Mouse (Mus musculus): ENCODE data around the gene Chst2. TPM values are rescaled to one million over a fixed set of nuclear protein-coding genes. Genes with fewer than 3 reads are reported as not detected.
A peak's percentile ranks its signal among the peaks of the same experiment; 100 is the strongest.

Chst2 gene
- polyA plus RNA-seq, 1 experiment from 2014 or later, result 1.1 TPM

DNA sequence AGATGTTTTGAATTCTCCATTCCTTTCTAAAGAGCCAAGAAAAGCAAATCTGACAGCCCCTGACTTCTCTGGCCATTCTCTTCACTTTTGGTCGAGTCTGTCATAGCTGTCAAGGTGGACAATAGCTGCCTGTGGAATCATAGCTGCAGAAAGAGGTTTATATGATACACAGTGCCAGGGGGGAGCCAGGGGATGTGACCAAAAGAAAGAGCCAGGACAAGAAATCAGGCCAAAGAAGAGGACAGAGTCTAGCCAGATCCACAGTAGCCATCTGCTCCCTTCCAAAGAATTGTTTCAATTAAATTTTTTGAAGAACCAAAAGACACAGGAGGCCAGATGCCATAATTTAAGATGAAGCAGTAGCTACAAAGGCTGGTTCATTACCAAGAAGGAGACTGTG, 30.6 kb downstream of the Chst2 start:
- Histone ChIP-seq H3K9me3 (ENCODE audit: control insufficient read depth) (no peaks in the 10 kb centered on the region), H3K27me3 (replicated peaks; ENCODE audit: control insufficient read depth, insufficient read depth, low read length) (no peaks in the 10 kb centered on the region), H3K4me1 (replicated peaks; ENCODE audit: control insufficient read depth, insufficient read depth, low read length) (no peaks in the 10 kb centered on the region), H3K9ac (ENCODE audit: low read depth, low read length) (no peak overlapping the region), H3K4me2 (replicated peaks; ENCODE audit: low read depth) (no peak overlapping the region), H3K27ac (ENCODE audit: low read depth, low read length) (no peak overlapping the region), H3K36me3 (ENCODE audit: control insufficient read depth, insufficient read depth) (no peaks in the 10 kb centered on the region), H3K4me3 (ENCODE audit: low read depth, low read length) (no peak overlapping the region)
- WGBS, result 72% methylated on average over 1 of the region's 1 CpGs
- no peak for TF ChIP-seq CTCF (IDR thresholded peaks at IDR 0.05; ENCODE audit: low read depth)
- no peak for ATAC-seq

DNA sequence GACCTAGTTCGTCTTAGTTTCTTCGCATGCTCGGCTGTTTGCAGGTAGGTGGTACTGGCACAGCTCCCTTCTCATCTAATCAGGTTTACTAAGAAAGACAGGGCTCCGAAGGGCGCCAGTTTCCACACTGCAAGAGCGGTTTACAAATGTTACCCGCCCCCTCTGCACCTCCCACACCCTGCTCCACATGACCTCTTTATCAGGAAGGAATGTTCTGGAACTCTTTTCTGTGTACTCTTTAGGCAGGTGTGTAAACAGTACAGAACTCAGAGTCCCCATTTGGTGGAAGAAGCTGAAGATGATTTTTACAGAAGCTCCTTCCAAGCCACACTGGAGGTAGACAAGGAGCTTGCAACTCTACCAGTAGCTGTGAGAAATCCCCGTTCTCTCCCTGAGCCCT, 31.2 kb downstream of the Chst2 start:
- Histone ChIP-seq H3K4me1 (replicated peaks; ENCODE audit: control insufficient read depth, insufficient read depth, low read length) (no peaks in the 10 kb centered on the region), H3K36me3 (ENCODE audit: control insufficient read depth, insufficient read depth) (no peaks in the 10 kb centered on the region), H3K27me3 (replicated peaks; ENCODE audit: control insufficient read depth, insufficient read depth, low read length) (no peaks in the 10 kb centered on the region), H3K27ac (ENCODE audit: low read depth, low read length) (no peak overlapping the region), H3K4me3 (ENCODE audit: low read depth, low read length) (no peak overlapping the region), H3K4me2 (replicated peaks; ENCODE audit: low read depth) (0 out of 2 replicates have a peak overlapping the region, but pooled peaks have one; percentile 13), H3K9ac (ENCODE audit: low read depth, low read length) (no peak overlapping the region), H3K9me3 (ENCODE audit: control insufficient read depth) (no peaks in the 10 kb centered on the region)
- 0 out of 2 replicates have a peak, but pooled peaks have one; percentile 43 for ATAC-seq
- TF ChIP-seq CTCF (IDR thresholded peaks at IDR 0.05; ENCODE audit: low read depth), result no peak
- WGBS, result 52% methylated on average over 8 of the region's 8 CpGs

DNA sequence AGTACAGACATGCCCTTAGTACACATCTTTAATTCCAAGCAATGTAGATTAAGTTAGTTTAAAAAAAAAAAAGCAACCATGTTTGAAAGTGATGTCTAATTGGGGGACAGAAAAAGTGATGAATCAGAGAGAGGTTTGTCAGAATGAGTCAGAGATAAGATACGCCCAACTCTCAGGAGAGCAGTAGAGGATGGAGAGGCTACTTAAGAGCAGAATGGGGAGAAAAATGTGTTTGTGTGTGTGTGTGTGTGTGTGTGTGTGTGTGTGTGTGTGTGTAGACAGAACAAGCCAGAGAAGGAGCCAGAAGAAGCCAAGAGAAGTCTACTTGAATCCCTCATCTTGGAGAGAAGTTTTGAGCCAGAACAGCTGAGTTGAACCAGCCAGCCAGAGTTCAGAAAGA, 32.8 kb downstream of the Chst2 start:
- Histone ChIP-seq H3K9ac (ENCODE audit: low read depth, low read length) (no peak overlapping the region), H3K36me3 (ENCODE audit: control insufficient read depth, insufficient read depth) (no peaks in the 10 kb centered on the region), H3K27ac (ENCODE audit: low read depth, low read length) (no peak overlapping the region), H3K4me2 (replicated peaks; ENCODE audit: low read depth) (no peak overlapping the region), H3K4me1 (replicated peaks; ENCODE audit: control insufficient read depth, insufficient read depth, low read length) (no peaks in the 10 kb centered on the region), H3K27me3 (replicated peaks; ENCODE audit: control insufficient read depth, insufficient read depth, low read length) (no peaks in the 10 kb centered on the region), H3K9me3 (ENCODE audit: control insufficient read depth) (no peaks in the 10 kb centered on the region), H3K4me3 (ENCODE audit: low read depth, low read length) (no peak overlapping the region)
- ATAC-seq, result no peak
- WGBS, result 87% methylated on average over 1 of the region's 1 CpGs
- TF ChIP-seq CTCF (IDR thresholded peaks at IDR 0.05; ENCODE audit: low read depth), result no peak

DNA sequence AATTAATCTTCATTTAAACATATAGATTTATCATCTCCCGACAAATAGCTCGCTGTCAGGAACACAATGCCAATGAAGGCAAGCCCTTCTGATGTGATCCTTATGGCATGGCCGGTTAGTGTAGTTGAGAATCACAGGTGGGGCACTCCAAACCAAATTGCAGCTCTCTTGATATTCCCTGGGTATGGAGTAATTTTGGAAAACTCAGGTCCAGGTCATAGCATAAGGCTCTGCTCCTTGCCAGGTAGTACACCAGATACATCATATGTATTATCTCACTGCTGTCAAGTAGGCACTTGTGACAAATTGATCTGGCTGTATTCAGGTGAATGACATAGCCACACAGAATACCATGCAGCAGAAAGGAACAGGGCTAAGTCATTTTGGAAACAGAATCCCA, 40.6 kb downstream of the Chst2 start:
- Histone ChIP-seq H3K9me3 (ENCODE audit: control insufficient read depth) (no peaks in the 10 kb centered on the region), H3K36me3 (ENCODE audit: control insufficient read depth, insufficient read depth) (no peaks in the 10 kb centered on the region), H3K9ac (ENCODE audit: low read depth, low read length) (no peak overlapping the region), H3K4me1 (replicated peaks; ENCODE audit: control insufficient read depth, insufficient read depth, low read length) (no peaks in the 10 kb centered on the region), H3K27me3 (replicated peaks; ENCODE audit: control insufficient read depth, insufficient read depth, low read length) (no peaks in the 10 kb centered on the region), H3K4me2 (replicated peaks; ENCODE audit: low read depth) (no peak overlapping the region), H3K27ac (ENCODE audit: low read depth, low read length) (no peak overlapping the region), H3K4me3 (ENCODE audit: low read depth, low read length) (no peak overlapping the region)
- TF ChIP-seq CTCF (IDR thresholded peaks at IDR 0.05; ENCODE audit: low read depth), result no peak
- 84% methylated on average over 3 of the region's 3 CpGs for WGBS
- ATAC-seq, result no peak

DNA sequence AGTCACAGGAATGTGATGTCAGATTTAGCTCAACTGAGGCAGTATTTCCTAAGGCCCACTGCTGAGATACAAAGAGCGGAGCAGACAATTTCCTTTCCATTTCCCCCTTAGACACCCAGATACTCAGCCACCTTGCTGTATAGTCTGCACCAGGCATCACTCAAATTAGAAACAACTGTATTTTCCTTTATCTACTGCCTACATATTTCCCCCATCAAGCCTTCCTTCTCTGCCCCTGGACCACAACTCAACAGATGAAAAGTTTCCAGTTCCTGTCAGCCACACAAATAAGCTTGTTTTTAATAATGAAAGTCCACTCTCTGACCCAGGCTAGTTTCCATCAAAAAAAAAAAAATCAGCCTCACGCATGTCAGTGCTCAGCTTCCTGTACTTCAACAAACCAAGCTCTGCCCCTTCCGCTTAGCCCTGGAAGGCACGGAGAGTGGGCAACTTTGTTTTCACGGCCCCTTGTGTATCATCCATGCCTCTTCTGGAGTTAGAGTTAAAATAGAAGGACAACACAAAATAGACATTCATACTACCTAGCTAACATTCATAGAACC, 52.6 kb downstream of the Chst2 start:
- no peaks in the 10 kb centered on the region for H3K4me1 ChIP-seq (replicated peaks; ENCODE audit: control insufficient read depth, insufficient read depth, low read length)
- no peaks in the 10 kb centered on the region for H3K27me3 ChIP-seq (replicated peaks; ENCODE audit: control insufficient read depth, insufficient read depth, low read length)
- TF ChIP-seq CTCF (IDR thresholded peaks at IDR 0.05; ENCODE audit: low read depth), result no peak
- H3K27ac ChIP-seq (ENCODE audit: low read depth, low read length), result no peak overlapping the region
- H3K9me3 ChIP-seq (ENCODE audit: control insufficient read depth), result no peaks in the 10 kb centered on the region
- H3K36me3 ChIP-seq (ENCODE audit: control insufficient read depth, insufficient read depth), result no peaks in the 10 kb centered on the region
- no peak for ATAC-seq
- H3K4me3 ChIP-seq (ENCODE audit: low read depth, low read length), result no peak overlapping the region
- WGBS, result 77% methylated on average over 5 of the region's 5 CpGs
- no peak overlapping the region for H3K4me2 ChIP-seq (replicated peaks; ENCODE audit: low read depth)
- no peak overlapping the region for H3K9ac ChIP-seq (ENCODE audit: low read depth, low read length)

DNA sequence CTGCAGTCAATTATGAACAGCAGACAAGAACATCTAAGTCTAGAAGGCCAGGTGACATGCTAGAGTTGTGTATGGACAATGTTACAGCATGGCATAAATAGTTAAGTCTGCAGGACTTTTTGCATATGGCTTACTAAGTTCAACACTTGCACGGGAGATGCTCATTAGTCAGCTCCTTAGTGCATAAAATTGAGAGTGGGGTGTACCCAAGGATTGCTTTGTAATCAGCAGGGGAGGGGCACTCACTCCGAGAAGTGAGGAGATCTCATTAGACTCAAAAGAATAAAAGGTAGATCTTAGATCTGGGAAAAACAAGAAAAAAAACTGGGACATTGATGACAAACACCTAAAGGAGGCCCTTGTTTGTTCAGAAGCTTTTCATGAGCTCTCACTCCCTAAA, 54.6 kb downstream of the Chst2 start:
- Histone ChIP-seq H3K9ac (ENCODE audit: low read depth, low read length) (no peak overlapping the region), H3K27me3 (replicated peaks; ENCODE audit: control insufficient read depth, insufficient read depth, low read length) (no peaks in the 10 kb centered on the region), H3K9me3 (ENCODE audit: control insufficient read depth) (no peaks in the 10 kb centered on the region), H3K27ac (ENCODE audit: low read depth, low read length) (no peak overlapping the region), H3K4me1 (replicated peaks; ENCODE audit: control insufficient read depth, insufficient read depth, low read length) (no peaks in the 10 kb centered on the region), H3K36me3 (ENCODE audit: control insufficient read depth, insufficient read depth) (no peaks in the 10 kb centered on the region), H3K4me2 (replicated peaks; ENCODE audit: low read depth) (no peak overlapping the region), H3K4me3 (ENCODE audit: low read depth, low read length) (no peak overlapping the region)
- TF ChIP-seq CTCF (IDR thresholded peaks at IDR 0.05; ENCODE audit: low read depth), result no peak
- ATAC-seq, result no peak
- 78% methylated on average over 2 of the region's 2 CpGs for WGBS

DNA sequence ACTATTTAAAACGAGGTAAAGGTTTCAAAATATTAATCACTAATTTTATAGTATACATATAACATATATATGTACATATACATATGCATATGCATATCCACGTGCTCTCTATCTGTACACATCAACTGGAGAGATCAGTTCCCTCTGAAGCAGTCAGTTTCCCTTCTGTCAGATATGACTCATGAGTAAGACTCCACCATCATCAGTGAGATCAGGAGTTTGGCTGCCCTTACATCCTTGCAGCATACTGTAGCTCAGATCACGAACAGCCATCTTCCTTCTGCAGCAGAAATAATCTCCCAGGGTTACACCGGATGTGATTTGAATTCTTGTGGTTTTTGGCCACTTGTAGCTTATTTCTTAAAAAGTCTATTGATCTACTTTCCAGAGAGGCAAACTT, 56.0 kb downstream of the Chst2 start:
- Histone ChIP-seq H3K4me2 (replicated peaks; ENCODE audit: low read depth) (no peak overlapping the region), H3K9ac (ENCODE audit: low read depth, low read length) (no peak overlapping the region), H3K36me3 (ENCODE audit: control insufficient read depth, insufficient read depth) (no peaks in the 10 kb centered on the region), H3K27ac (ENCODE audit: low read depth, low read length) (no peak overlapping the region), H3K4me3 (ENCODE audit: low read depth, low read length) (no peak overlapping the region), H3K27me3 (replicated peaks; ENCODE audit: control insufficient read depth, insufficient read depth, low read length) (no peaks in the 10 kb centered on the region), H3K4me1 (replicated peaks; ENCODE audit: control insufficient read depth, insufficient read depth, low read length) (no peaks in the 10 kb centered on the region), H3K9me3 (ENCODE audit: control insufficient read depth) (no peaks in the 10 kb centered on the region)
- no peak for TF ChIP-seq CTCF (IDR thresholded peaks at IDR 0.05; ENCODE audit: low read depth)
- WGBS, result 67% methylated on average over 4 of the region's 4 CpGs
- ATAC-seq, result no peak

Other genes with a start within 250 kb of the Chst2 start
- 97.5 and 112 TPM in 2 replicates for gene U2surp, start 105.3 kb upstream of the Chst2 start, polyA plus RNA-seq (2015; fragmentation: Nextera tagmentation; extraction: Ambion mirVana)
- gene Paqr9, start 152.9 kb upstream of the Chst2 start, polyA plus RNA-seq (2015; fragmentation: Nextera tagmentation; extraction: Ambion mirVana), result 22.1 and 23.2 TPM in 2 replicates
- 0.16 and 0.43 TPM in 2 replicates for gene Pcolce2, start 230.9 kb upstream of the Chst2 start, polyA plus RNA-seq (2015; fragmentation: Nextera tagmentation; extraction: Ambion mirVana)

All from intestine, postnatal 0 days (tissue).